Mouse (Mus musculus): ENCODE results near the gene Fam234a. TPM values are rescaled to one million over a fixed set of nuclear protein-coding genes. Genes with fewer than 3 reads are reported as not detected.

Gene Fam234a
- polyA plus RNA-seq, 1 experiment from 2014 or later = 46.1 TPM

DNA sequence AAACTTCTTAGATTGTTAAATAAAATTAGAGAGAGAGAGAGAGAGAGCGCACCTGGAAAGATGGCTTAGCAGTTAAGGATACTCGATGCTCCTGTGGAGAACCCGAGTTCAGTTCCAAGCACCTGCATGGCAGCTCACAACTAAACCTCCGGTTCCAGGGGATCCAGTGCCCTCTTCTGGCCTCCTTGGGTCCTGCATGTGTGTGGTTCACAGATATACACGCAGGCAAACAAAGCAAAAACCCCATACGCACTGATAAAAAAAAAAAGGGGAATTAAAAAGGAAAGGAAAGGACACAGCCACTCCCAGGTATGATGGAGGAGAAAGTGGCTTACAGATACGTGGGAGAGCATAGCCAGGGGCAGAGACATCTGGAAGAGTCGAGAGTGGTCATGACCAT, 11.2 kb downstream of the Fam234a start:
- Histone ChIP-seq H3K9ac (no peak overlapping the region), H3K4me1 (replicated peaks) (no peaks in the 10 kb centered on the region), H3K4me3 (no peak overlapping the region), H3K4me2 (no peak overlapping the region), H3K27me3 (replicated peaks) (no peaks in the 10 kb centered on the region), H3K36me3 (no peaks in the 10 kb centered on the region), H3K9me3 (replicated peaks) (no peaks in the 10 kb centered on the region), H3K27ac (ENCODE audit: poor library complexity, severe bottlenecking) (no peak overlapping the region)
- WGBS = 69% methylated on average over 8 of the region's 8 CpGs
- no peak for ATAC-seq (ENCODE audit: insufficient number of reproducible peaks, low FRiP score)

DNA sequence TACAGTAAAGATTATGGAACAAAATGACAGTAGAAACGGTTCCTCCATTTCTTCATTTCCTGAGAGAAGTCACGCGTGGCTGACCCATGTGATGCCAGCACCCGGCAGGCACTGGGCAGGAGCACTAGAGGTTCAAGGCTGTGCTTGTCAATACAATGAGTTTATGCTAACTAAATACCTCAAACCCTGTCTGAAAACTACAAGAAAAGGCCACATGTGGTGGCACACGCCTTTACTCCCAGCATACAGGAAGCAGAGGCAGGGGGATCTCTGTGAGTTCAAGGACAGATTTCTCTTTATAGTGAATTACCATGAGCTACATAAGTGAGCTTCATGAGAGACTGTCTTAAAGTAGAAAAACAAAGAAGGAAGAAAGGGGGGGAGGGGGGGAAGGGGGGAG, 12.9 kb downstream of the Fam234a start:
- Histone ChIP-seq H3K4me3 (no peak overlapping the region), H3K27ac (ENCODE audit: poor library complexity, severe bottlenecking) (no peak overlapping the region), H3K9ac (no peak overlapping the region), H3K4me2 (no peak overlapping the region), H3K36me3 (no peaks in the 10 kb centered on the region), H3K9me3 (replicated peaks) (no peaks in the 10 kb centered on the region), H3K27me3 (replicated peaks) (no peaks in the 10 kb centered on the region), H3K4me1 (replicated peaks) (no peaks in the 10 kb centered on the region)
- WGBS = 83% methylated on average over 5 of the region's 5 CpGs
- ATAC-seq (ENCODE audit: insufficient number of reproducible peaks, low FRiP score) = no peak

DNA sequence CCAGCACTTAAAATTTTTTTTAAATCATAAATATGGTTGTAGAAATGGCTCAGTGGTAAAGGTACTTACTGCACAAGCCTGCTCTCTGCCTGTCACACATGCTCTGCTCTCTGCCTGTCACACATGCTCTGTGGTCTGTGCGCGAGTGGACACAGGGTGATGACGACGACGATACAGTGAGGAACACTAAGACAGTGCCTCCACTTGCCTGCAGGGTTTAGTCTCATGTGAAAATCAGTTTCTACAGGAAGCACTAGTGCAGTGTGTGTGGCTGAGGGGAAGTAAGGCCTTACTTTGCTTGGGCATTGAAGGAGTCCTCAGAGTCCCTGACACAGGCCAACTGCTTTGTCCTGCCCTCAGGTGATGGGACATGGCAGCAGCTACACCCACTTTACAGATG, 14.3 kb downstream of the Fam234a start:
- 82% methylated on average over 5 of the region's 5 CpGs for WGBS
- Histone ChIP-seq H3K9me3 (replicated peaks) (no peaks in the 10 kb centered on the region), H3K27ac (ENCODE audit: poor library complexity, severe bottlenecking) (no peak overlapping the region), H3K9ac (no peak overlapping the region), H3K4me2 (no peak overlapping the region), H3K36me3 (no peaks in the 10 kb centered on the region), H3K4me1 (replicated peaks) (0 out of 2 replicates have a peak, but pooled peaks cover 7% of the 10 kb centered on the region), H3K4me3 (no peak overlapping the region), H3K27me3 (replicated peaks) (no peaks in the 10 kb centered on the region)
- no peak for ATAC-seq (ENCODE audit: insufficient number of reproducible peaks, low FRiP score)

DNA sequence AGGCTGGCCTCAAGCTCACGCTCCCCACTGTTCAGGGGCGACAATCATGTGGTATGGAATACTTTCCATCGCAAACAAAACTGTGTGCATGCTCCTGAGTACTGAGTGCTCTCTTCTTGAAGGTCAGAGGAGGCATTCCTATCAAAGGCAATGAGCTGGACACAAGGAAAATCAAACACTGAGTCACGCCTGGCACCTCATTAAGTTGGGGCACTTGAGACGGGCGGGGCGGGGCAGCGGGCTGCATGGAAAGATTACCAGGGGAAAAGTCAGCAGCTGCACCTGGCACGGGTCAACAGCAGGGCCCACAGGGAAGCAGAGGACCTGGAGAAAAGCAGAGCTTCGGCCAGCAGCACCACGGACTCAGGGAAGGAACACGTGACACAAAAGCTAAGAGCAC, 18.9 kb downstream of the Fam234a start:
- H3K27me3 ChIP-seq (replicated peaks) = no peaks in the 10 kb centered on the region
- no peak overlapping the region for H3K9ac ChIP-seq
- no peaks in the 10 kb centered on the region for H3K9me3 ChIP-seq (replicated peaks)
- H3K4me3 ChIP-seq = no peak overlapping the region
- H3K4me2 ChIP-seq = no peak overlapping the region
- 0 out of 2 replicates have a peak, but pooled peaks cover 7% of the 10 kb centered on the region for H3K4me1 ChIP-seq (replicated peaks)
- H3K36me3 ChIP-seq = peaks cover under 1% of the 10 kb centered on the region; the same call in 1 of the 2 replicates
- H3K27ac ChIP-seq (ENCODE audit: poor library complexity, severe bottlenecking) = no peak overlapping the region
- 66% methylated on average over 12 of the region's 12 CpGs for WGBS
- ATAC-seq (ENCODE audit: insufficient number of reproducible peaks, low FRiP score) = no peak

DNA sequence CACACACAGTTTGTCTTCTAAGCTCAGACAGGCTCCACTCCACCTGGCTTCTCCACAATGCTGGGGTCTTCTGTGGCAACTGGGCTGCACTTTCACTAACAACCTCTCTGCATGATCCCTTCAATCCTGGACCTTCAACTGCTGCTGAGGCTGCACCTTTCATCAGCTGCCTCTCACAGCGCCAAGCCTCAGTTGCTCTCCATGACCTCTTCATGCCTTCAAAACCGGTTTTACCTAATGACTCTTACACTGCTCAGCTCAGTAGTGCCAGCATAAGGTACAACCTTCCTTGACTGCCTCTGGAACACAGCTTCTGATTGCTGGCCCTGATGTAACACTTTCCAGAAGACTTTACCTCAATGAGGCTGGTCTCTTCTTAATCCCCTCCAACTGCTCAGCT, 22.5 kb downstream of the Fam234a start:
- WGBS = 68% methylated on average over 2 of the region's 2 CpGs
- no peaks in the 10 kb centered on the region for H3K27me3 ChIP-seq (replicated peaks)
- H3K9me3 ChIP-seq (replicated peaks) = no peaks in the 10 kb centered on the region
- no peak overlapping the region for H3K9ac ChIP-seq
- H3K4me3 ChIP-seq = no peak overlapping the region
- H3K4me1 ChIP-seq (replicated peaks) = 0 out of 2 replicates have a peak, but pooled peaks cover 7% of the 10 kb centered on the region
- H3K36me3 ChIP-seq = peaks cover 3% of the 10 kb centered on the region; the same call in 1 of the 2 replicates
- ATAC-seq (ENCODE audit: insufficient number of reproducible peaks, low FRiP score) = no peak
- no peak overlapping the region for H3K27ac ChIP-seq (ENCODE audit: poor library complexity, severe bottlenecking)
- no peak overlapping the region for H3K4me2 ChIP-seq

DNA sequence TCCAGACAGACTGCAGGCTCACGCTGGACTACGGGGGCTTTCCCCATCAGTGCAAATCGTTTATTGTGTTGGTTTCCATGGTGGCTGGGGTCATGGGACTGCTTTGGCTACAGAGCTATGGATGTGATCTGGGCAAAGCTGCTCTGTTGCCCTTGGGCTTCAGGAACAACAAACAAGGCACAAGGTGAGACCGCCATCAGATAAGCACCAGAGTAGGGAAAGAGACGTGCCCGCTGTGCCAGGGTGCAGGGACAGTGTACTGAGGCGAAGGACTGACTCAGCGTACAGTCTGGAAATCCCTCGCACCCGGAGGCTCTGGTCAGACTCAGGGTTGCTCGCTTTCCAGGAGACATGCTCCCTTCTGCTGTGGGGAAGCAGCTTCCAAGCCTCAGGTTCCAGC, 31.4 kb downstream of the Fam234a start:
- WGBS = 85% methylated on average over 11 of the region's 11 CpGs
- H3K9me3 ChIP-seq (replicated peaks) = no peaks in the 10 kb centered on the region
- H3K27me3 ChIP-seq (replicated peaks) = peaks cover 5% of the 10 kb centered on the region

DNA sequence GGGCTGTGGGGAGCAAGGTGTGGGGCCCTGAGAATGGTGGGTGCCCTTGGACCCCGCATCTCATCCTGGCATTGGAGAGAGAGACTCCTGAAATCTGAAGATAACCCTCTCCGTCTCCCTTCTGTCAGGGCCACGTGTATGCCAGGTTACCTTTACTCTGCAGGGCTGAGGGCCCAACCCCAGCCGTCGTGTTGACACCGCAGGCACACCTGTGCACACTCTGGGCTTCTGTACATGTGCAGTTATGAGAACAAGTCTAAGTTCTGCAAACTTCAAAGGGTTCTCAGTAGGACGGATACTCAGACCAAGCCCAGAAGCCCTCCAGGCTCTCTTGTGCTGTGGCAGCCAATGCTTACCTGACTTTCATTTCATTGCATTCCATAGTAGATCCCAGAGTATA, 31.8 kb downstream of the Fam234a start:
- Histone ChIP-seq H3K27me3 (replicated peaks) (peaks cover 7% of the 10 kb centered on the region), H3K36me3 (peaks cover 15% of the 10 kb centered on the region), H3K9ac (no peak overlapping the region)

More for the DNA sequence above, 31.4 kb downstream of the Fam234a start:
- no peak overlapping the region for H3K4me3 ChIP-seq
- H3K36me3 ChIP-seq = peaks cover 15% of the 10 kb centered on the region
- ATAC-seq (ENCODE audit: insufficient number of reproducible peaks, low FRiP score) = no peak
- no peak overlapping the region for H3K4me2 ChIP-seq
- no peak overlapping the region for H3K9ac ChIP-seq
- H3K4me1 ChIP-seq (replicated peaks) = no peaks in the 10 kb centered on the region
- no peak overlapping the region for H3K27ac ChIP-seq (ENCODE audit: poor library complexity, severe bottlenecking)

DNA sequence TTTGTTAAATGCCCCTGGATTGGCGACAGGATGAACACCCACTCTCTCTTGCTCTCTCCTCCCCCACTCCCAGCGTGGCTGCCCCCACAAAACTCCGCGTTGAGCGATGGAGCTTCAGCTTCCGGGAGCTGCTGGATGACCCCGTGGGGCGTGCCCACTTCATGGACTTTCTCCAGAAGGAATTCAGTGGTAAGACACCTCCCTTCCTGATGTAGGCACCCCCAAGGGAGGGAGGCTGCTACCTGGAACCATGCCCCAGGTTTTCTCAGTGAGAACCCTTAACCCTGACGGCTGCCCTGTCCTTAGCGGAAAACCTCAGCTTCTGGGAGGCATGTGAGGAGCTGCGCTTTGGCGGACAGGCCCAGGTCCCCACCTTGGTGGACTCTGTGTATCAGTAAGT, 36.4 kb downstream of the Fam234a start, which contains the start of gene Arhgdig:
Gene Arhgdig, minus strand, starts transcription at position 101 of the 400 bp plus-strand sequence.
- Histone ChIP-seq H3K9me3 (replicated peaks) (no peaks in the 10 kb centered on the region), H3K4me1 (replicated peaks) (peaks cover 2% of the 10 kb centered on the region), H3K27me3 (replicated peaks) (peaks cover 38% of the 10 kb centered on the region), H3K4me2 (no peak within 1 kb of the TSS), H3K4me3 (no peak within 1 kb of the TSS), H3K9ac (no peak within 1 kb of the TSS), H3K36me3 (peaks cover 2% of the 10 kb centered on the region; the same call in 1 of the 2 replicates), H3K27ac (ENCODE audit: poor library complexity, severe bottlenecking) (no peak within 1 kb of the TSS)
- 86% methylated on average over 12 of the region's 12 CpGs for WGBS
- no peak for ATAC-seq (ENCODE audit: insufficient number of reproducible peaks, low FRiP score)

More for the DNA sequence above, 31.8 kb downstream of the Fam234a start:
- Histone ChIP-seq H3K4me2 (no peak overlapping the region), H3K9me3 (replicated peaks) (no peaks in the 10 kb centered on the region), H3K4me1 (replicated peaks) (no peaks in the 10 kb centered on the region), H3K4me3 (no peak overlapping the region), H3K27ac (ENCODE audit: poor library complexity, severe bottlenecking) (no peak overlapping the region)
- no peak for ATAC-seq (ENCODE audit: insufficient number of reproducible peaks, low FRiP score)
- 85% methylated on average over 7 of the region's 7 CpGs for WGBS

DNA sequence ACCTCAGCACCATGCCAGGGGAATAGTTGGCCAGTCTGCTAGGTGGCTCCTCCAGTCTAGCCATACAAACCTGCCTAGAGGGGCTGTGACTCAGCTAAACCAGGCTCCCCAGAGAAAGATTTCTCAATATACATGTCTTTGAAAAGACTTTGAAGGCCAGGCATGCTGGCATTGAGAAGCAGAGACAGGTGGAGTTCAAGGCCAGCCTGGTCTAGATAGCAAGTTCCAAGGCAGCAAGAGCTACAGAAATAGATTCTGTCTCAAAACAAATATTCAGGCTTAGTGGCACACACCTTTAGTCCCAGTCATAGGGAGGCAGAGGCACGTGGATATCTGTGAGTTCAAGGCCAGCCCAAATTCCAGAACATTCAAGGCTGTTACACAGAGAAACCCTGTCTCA, 37.6 kb downstream of the Fam234a start:
- no peak for ATAC-seq (ENCODE audit: insufficient number of reproducible peaks, low FRiP score)

DNA sequence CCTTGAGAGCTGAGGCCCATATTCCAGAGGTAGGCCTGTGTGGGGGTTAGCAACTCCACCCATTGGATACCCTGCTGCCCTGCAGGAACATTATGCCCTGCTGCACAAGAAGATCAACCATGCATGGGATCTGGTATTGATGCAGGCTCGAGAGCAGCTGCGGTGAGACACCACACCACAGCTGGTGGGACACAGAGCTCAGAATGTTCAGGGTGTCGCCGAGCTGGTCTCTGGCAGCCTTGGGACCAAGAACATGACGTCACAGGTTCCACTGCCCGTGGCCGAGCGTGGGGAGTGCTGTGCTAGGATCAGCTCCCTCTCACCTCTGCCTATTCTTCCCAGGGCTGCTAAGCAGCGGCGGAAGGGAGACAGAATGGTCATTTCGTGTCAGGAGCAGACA, 39.3 kb downstream of the Fam234a start:
- Histone ChIP-seq H3K9ac (no peak overlapping the region), H3K36me3 (no peaks in the 10 kb centered on the region), H3K4me1 (replicated peaks) (peaks cover 15% of the 10 kb centered on the region), H3K4me2 (no peak overlapping the region), H3K27me3 (replicated peaks) (peaks cover 65% of the 10 kb centered on the region), H3K4me3 (no peak overlapping the region), H3K27ac (ENCODE audit: poor library complexity, severe bottlenecking) (no peak overlapping the region), H3K9me3 (replicated peaks) (no peaks in the 10 kb centered on the region)
- 33% methylated on average over 11 of the region's 11 CpGs for WGBS
- no peak for ATAC-seq (ENCODE audit: insufficient number of reproducible peaks, low FRiP score)

More for the DNA sequence above, 37.6 kb downstream of the Fam234a start:
- Histone ChIP-seq H3K27ac (ENCODE audit: poor library complexity, severe bottlenecking) (no peak overlapping the region), H3K4me2 (no peak overlapping the region), H3K27me3 (replicated peaks) (peaks cover 51% of the 10 kb centered on the region), H3K4me3 (no peak overlapping the region), H3K9ac (no peak overlapping the region), H3K4me1 (replicated peaks) (peaks cover 7% of the 10 kb centered on the region), H3K9me3 (replicated peaks) (no peaks in the 10 kb centered on the region), H3K36me3 (no peaks in the 10 kb centered on the region)
- 37% methylated on average over 1 of the region's 1 CpGs for WGBS

DNA sequence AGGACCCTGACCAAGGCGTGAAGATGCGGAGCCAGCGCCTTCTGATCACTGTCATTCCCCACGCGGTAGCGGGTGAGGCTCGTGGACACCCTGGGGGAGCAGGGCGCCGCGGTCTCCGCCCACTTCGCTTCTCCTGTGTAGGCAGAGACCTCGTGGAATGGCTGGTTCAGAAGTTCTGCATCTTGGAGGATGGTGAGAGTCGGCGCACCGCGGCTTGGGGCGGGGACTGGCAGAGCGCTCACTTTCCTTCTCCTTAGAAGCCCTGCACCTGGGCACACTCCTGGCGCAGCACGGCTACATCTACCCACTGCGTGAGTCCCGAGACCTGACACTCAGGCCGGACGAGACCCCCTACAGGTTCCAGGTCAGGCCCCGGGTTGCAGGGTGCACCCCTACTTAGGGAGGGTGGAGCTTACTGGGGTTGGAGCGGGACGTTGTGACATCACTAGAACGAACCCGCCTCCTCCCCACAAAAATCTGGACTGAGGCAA, 40.7 kb downstream of the Fam234a start:
- Histone ChIP-seq H3K9ac (peak overlapping the region; percentile 25), H3K4me1 (replicated peaks) (peaks cover 15% of the 10 kb centered on the region), H3K9me3 (replicated peaks) (no peaks in the 10 kb centered on the region), H3K27ac (ENCODE audit: poor library complexity, severe bottlenecking) (no peak overlapping the region), H3K4me3 (peak overlapping the region; percentile 55), H3K27me3 (replicated peaks) (peaks cover 79% of the 10 kb centered on the region), H3K4me2 (peak overlapping the region; percentile 98), H3K36me3 (no peaks in the 10 kb centered on the region)
- WGBS = 2% methylated on average over 30 of the region's 30 CpGs
- ATAC-seq (ENCODE audit: insufficient number of reproducible peaks, low FRiP score) = no peak

DNA sequence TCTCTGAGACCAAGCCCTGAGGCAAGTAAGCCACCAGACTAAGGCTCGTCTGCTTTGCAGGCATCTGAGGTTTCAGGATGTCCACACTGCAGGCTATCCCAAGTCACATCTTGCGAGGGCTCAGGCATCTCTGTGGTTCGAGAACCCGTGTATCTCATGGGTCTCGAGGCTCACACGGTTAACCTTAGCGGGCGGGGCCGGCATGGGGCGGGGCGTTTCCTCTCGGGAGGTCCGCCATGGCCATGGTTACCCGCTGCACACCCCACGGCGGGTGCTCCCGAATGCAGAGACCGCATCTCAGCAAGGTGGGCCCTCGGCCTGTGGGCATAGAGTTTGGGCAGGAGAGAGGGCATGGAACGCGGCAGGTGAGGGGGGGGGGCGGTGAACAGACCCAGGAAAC, 41.3 kb downstream of the Fam234a start, which contains the start of gene Rgs11:
Gene Rgs11, plus strand, starts transcription at position 215 of the 400 bp plus-strand sequence.
- Histone ChIP-seq H3K9me3 (replicated peaks) (no peaks in the 10 kb centered on the region), H3K4me3 (peak within 1 kb of the TSS; percentile 55), H3K36me3 (peaks cover 5% of the 10 kb centered on the region; the same call in 1 of the 2 replicates), H3K4me1 (replicated peaks) (peaks cover 15% of the 10 kb centered on the region), H3K27me3 (replicated peaks) (peaks cover 74% of the 10 kb centered on the region), H3K9ac (peak within 1 kb of the TSS; percentile 25), H3K27ac (ENCODE audit: poor library complexity, severe bottlenecking) (no peak within 1 kb of the TSS), H3K4me2 (peak within 1 kb of the TSS; percentile 98)
- WGBS = 2% methylated on average over 22 of the region's 22 CpGs
- ATAC-seq (ENCODE audit: insufficient number of reproducible peaks, low FRiP score) = no peak
